Mouse (Mus musculus): ENCODE results near the gene Nelfa. TPM values are rescaled to one million over a fixed set of nuclear protein-coding genes. Genes with fewer than 3 reads are reported as not detected.

Nelfa gene
- polyA plus RNA-seq (2012; rRNA removed): 16.6 and 30.8 TPM in 2 replicates

GRCm38 (mm10) chr5:33936120-33936707 is at the start of gene Nelfa:
Gene Nelfa, minus strand, starts transcription at chr5:33936413.
- under 1% methylated on average over 61 of the region's 61 CpGs for WGBS
- TF ChIP-seq CTCF (IDR thresholded peaks at IDR 0.05; ENCODE audit: extremely low read depth, insufficient read length, insufficient replicate concordance, low read depth, low read length) (no peak), POLR2A (IDR thresholded peaks at IDR 0.05; ENCODE audit: low read depth, low read length) (peak; percentile 3; the same call in 1 of the 2 replicates)
- H3K27me3 ChIP-seq (ENCODE audit: control insufficient read depth, insufficient read depth, low read length): no peaks in the 10 kb centered on the region
- H3K4me3 ChIP-seq (ENCODE audit: low read depth, low read length): peak within 1 kb of the TSS; percentile 86
- peak within 1 kb of the TSS; percentile 86 for H3K27ac ChIP-seq (ENCODE audit: insufficient read depth, low read depth, low read length)
- H3K4me1 ChIP-seq (ENCODE audit: control insufficient read depth, insufficient read depth, insufficient read length, low read length): peaks cover 5% of the 10 kb centered on the region; the same call in 1 of the 2 replicates
- H3K36me3 ChIP-seq (ENCODE audit: control insufficient read depth, insufficient read depth, low read length): peaks cover 4% of the 10 kb centered on the region; the same call in 1 of the 2 replicates

GRCm38 (mm10) chr5:33983309-33984121 is 47.3 kb upstream of the Nelfa start, which contains the start of gene Gm1673:
Gene Gm1673, plus strand, starts transcription at chr5:33983433.
- WGBS: under 1% methylated on average over 88 of the region's 88 CpGs
- Histone ChIP-seq H3K4me1 (ENCODE audit: control insufficient read depth, insufficient read depth, insufficient read length, low read length) (peaks cover 5% of the 10 kb centered on the region; the same call in 1 of the 2 replicates), H3K36me3 (ENCODE audit: control insufficient read depth, insufficient read depth, low read length) (no peaks in the 10 kb centered on the region), H3K27me3 (ENCODE audit: control insufficient read depth, insufficient read depth, low read length) (peaks cover 21% of the 10 kb centered on the region), H3K4me3 (ENCODE audit: low read depth, low read length) (peak within 1 kb of the TSS; percentile 71), H3K27ac (ENCODE audit: insufficient read depth, low read depth, low read length) (no peak within 1 kb of the TSS)
- no peak for TF ChIP-seq CTCF (IDR thresholded peaks at IDR 0.05; ENCODE audit: extremely low read depth, insufficient read length, insufficient replicate concordance, low read depth, low read length)
- TF ChIP-seq POLR2A (IDR thresholded peaks at IDR 0.05; ENCODE audit: low read depth, low read length): no peak

GRCm38 (mm10) chr5:33982731-33983259 is 46.6 kb upstream of the Nelfa start:
- TF ChIP-seq POLR2A (IDR thresholded peaks at IDR 0.05; ENCODE audit: low read depth, low read length): no peak
- no peak for TF ChIP-seq CTCF (IDR thresholded peaks at IDR 0.05; ENCODE audit: extremely low read depth, insufficient read length, insufficient replicate concordance, low read depth, low read length)
- H3K4me3 ChIP-seq (ENCODE audit: low read depth, low read length): peak overlapping the region; percentile 71
- H3K36me3 ChIP-seq (ENCODE audit: control insufficient read depth, insufficient read depth, low read length): no peaks in the 10 kb centered on the region
- peaks cover 21% of the 10 kb centered on the region for H3K27me3 ChIP-seq (ENCODE audit: control insufficient read depth, insufficient read depth, low read length)
- WGBS: 8% methylated on average over 26 of the region's 26 CpGs
- no peak overlapping the region for H3K27ac ChIP-seq (ENCODE audit: insufficient read depth, low read depth, low read length)
- H3K4me1 ChIP-seq (ENCODE audit: control insufficient read depth, insufficient read depth, insufficient read length, low read length): peaks cover 5% of the 10 kb centered on the region; the same call in 1 of the 2 replicates

- TF ChIP-seq POLR2A (IDR thresholded peaks at IDR 0.05; ENCODE audit: low read depth, low read length) (no peak), CTCF (IDR thresholded peaks at IDR 0.05; ENCODE audit: extremely low read depth, insufficient read length, insufficient replicate concordance, low read depth, low read length) (no peak)
- H3K4me3 ChIP-seq (ENCODE audit: low read depth, low read length): no peak overlapping the region
- H3K27ac ChIP-seq (ENCODE audit: insufficient read depth, low read depth, low read length): no peak overlapping the region
- no peaks in the 10 kb centered on the region for H3K27me3 ChIP-seq (ENCODE audit: control insufficient read depth, insufficient read depth, low read length)
- H3K4me1 ChIP-seq (ENCODE audit: control insufficient read depth, insufficient read depth, insufficient read length, low read length): no peaks in the 10 kb centered on the region
- WGBS: 35% methylated on average over 3 of the region's 3 CpGs
- no peaks in the 10 kb centered on the region for H3K36me3 ChIP-seq (ENCODE audit: control insufficient read depth, insufficient read depth, low read length)
Observed at GRCm38 (mm10) chr5:33976267-33976666, 40.1 kb upstream of the Nelfa start.

GRCm38 (mm10) chr5:33974736-33975135 is 38.5 kb upstream of the Nelfa start:
- WGBS: 51% methylated on average over 2 of the region's 2 CpGs
- no peaks in the 10 kb centered on the region for H3K27me3 ChIP-seq (ENCODE audit: control insufficient read depth, insufficient read depth, low read length)
- H3K36me3 ChIP-seq (ENCODE audit: control insufficient read depth, insufficient read depth, low read length): no peaks in the 10 kb centered on the region
- H3K4me1 ChIP-seq (ENCODE audit: control insufficient read depth, insufficient read depth, insufficient read length, low read length): no peaks in the 10 kb centered on the region
- H3K4me3 ChIP-seq (ENCODE audit: low read depth, low read length): no peak overlapping the region
- TF ChIP-seq POLR2A (IDR thresholded peaks at IDR 0.05; ENCODE audit: low read depth, low read length) (no peak), CTCF (IDR thresholded peaks at IDR 0.05; ENCODE audit: extremely low read depth, insufficient read length, insufficient replicate concordance, low read depth, low read length) (no peak)
- H3K27ac ChIP-seq (ENCODE audit: insufficient read depth, low read depth, low read length): no peak overlapping the region

- Histone ChIP-seq H3K27me3 (ENCODE audit: control insufficient read depth, insufficient read depth, low read length) (no peaks in the 10 kb centered on the region), H3K4me1 (ENCODE audit: control insufficient read depth, insufficient read depth, insufficient read length, low read length) (no peaks in the 10 kb centered on the region), H3K4me3 (ENCODE audit: low read depth, low read length) (no peak overlapping the region), H3K36me3 (ENCODE audit: control insufficient read depth, insufficient read depth, low read length) (no peaks in the 10 kb centered on the region), H3K27ac (ENCODE audit: insufficient read depth, low read depth, low read length) (no peak overlapping the region)
- no peak for TF ChIP-seq CTCF (IDR thresholded peaks at IDR 0.05; ENCODE audit: extremely low read depth, insufficient read length, insufficient replicate concordance, low read depth, low read length)
- TF ChIP-seq POLR2A (IDR thresholded peaks at IDR 0.05; ENCODE audit: low read depth, low read length): no peak
- 75% methylated on average over 4 of the region's 4 CpGs for WGBS
Observed at GRCm38 (mm10) chr5:33959382-33959781, 23.2 kb upstream of the Nelfa start.

- no peaks in the 10 kb centered on the region for H3K27me3 ChIP-seq (ENCODE audit: control insufficient read depth, insufficient read depth, low read length)
- no peak overlapping the region for H3K4me3 ChIP-seq (ENCODE audit: low read depth, low read length)
- no peaks in the 10 kb centered on the region for H3K36me3 ChIP-seq (ENCODE audit: control insufficient read depth, insufficient read depth, low read length)
- 83% methylated on average over 4 of the region's 4 CpGs for WGBS
- H3K4me1 ChIP-seq (ENCODE audit: control insufficient read depth, insufficient read depth, insufficient read length, low read length): no peaks in the 10 kb centered on the region
- TF ChIP-seq POLR2A (IDR thresholded peaks at IDR 0.05; ENCODE audit: low read depth, low read length) (no peak), CTCF (IDR thresholded peaks at IDR 0.05; ENCODE audit: extremely low read depth, insufficient read length, insufficient replicate concordance, low read depth, low read length) (no peak)
- H3K27ac ChIP-seq (ENCODE audit: insufficient read depth, low read depth, low read length): no peak overlapping the region
Observed at GRCm38 (mm10) chr5:33955868-33956267, 19.7 kb upstream of the Nelfa start.
